Mouse (Mus musculus) gastrocnemius, adult 8-10 months (tissue): ENCODE measurements around the gene Sigmar1. TPM values are rescaled to one million over a fixed set of nuclear protein-coding genes. Genes with fewer than 3 reads are reported as not detected.

ENCODE experiments used
- DNase-seq, 2 experiments: peaks; one replicate each; pipeline ENCODE4 v3.0.0; 2022; ENCODE audit warnings: low spot score in 2 of 2
- total RNA-seq, 4 experiments: library from RNA; stranded (reverse); gene quantifications; 2 replicates each; pipeline ENCODE4 v1.2.4; 2022

Sigmar1 gene
- total RNA-seq, 4 experiments from 2014 or later = 5.9 to 8.9 (median 6.7) TPM

GRCm38 (mm10) chr4:41757321-41757720, 1.4 kb upstream of the Sigmar1 start:
- DNase-seq = no peak

DNA sequence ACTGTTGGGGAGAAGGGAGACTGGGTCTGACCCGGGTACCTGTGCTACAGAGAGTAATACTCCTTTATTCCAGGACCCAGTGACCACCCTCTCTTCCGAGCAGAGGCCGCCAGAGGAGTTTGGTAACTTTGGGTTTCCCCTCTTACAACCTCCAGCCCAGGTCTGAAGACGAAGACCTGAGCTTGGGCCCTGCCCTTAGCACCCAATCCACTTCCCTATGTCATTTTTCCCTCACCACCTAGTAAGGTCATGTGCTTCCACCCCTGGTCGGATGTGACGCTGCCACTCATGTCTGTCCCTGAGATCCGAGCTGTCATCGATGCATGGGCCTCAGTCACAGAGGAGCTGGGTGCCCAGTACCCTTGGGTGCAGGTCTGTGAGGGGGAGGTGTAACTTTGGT, 483 bp upstream of the Sigmar1 start:
- DNase-seq = no peak

GRCm38 (mm10) chr4:41754797-41755337, 1.1 kb downstream of the Sigmar1 start, which contains the start of gene Galt:
Gene Galt (plus strand): TSS chr4:41755228.
- DNase-seq = peak in 1 of 2 experiments; percentile 56

GRCm38 (mm10) chr4:41745021-41745420, 10.9 kb downstream of the Sigmar1 start:
- no peak for DNase-seq

DNA sequence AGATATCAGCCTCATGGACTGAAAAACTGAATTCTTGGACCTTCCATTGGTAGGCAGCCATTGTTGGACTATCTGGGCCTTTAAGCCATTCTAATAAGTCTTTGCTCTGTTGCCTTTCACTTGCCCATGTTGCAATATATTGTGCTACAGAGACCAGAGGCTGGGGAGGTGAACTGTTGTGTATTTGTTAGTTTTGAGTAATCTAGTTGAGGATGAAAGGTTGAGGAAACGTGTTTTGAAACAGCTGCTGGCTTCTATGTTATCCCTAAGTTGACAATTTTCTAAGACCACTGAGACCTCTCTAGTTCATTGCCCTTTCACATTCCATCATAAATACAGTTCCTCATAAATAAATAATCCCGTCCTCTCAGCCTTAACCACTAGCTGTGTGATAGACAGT, 11.8 kb downstream of the Sigmar1 start:
- no peak for DNase-seq

GRCm38 (mm10) chr4:41741158-41741560, 14.8 kb downstream of the Sigmar1 start:
- peak; percentile 90 to 91 for DNase-seq

GRCm38 (mm10) chr4:41740380-41741157, 15.4 kb downstream of the Sigmar1 start:
- DNase-seq = peak in 1 of 2 experiments; percentile 52

DNA sequence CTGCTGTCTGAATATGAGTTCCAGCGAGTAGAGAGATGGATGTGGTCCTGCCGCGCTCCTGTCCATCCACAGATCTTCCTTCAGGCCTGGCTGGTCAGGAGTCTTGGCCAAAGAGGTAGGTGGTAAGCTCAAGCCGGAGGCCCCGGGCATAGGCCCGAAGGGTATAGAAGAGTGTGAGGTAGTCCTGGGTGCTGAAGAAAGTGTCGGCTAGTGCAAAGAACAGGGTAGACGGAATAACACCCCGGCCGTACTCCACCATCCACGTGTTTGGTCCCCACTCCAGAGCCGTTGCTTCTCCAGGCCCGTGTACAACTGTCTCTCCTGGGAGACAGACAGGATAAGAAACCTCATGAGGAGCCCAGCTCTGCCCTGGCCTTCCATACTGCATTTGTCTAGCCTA, 16.7 kb downstream of the Sigmar1 start:
- DNase-seq = no peak

GRCm38 (mm10) chr4:41738256-41738603, 17.7 kb downstream of the Sigmar1 start:
- DNase-seq = no peak

DNA sequence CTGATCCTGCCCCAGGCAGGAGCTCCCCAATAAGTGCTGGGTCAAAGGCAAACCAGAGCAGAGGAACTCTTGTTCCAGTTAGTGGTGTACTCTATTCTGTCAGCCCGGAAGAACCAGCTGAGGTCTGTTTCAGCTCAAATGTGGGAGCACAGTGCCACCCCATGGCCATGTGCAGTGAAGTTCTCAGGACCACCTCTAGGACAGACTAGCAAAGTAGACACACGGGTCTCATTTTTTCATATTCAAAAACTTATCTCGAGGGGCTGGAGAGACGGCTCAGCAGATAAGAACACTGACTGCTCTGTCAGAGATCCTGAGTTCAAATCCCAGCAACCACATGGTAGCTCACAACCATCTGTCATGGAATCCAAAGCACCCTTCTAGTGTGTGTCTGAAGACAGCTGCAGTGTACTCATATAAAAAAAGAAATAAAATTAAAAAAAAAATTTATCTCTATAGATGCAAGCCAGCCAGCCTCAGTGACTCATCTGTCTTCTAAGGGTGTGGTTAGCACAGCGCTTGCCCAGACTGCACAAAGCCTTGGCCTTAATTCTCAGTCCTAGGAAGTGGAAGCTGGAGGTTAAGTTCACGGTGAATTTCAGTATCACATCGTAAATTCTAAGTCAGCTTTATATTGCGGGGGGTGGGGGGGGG, 18.2 kb downstream of the Sigmar1 start:
- DNase-seq = peak in 1 of 2 experiments; percentile 61

GRCm38 (mm10) chr4:41731052-41731765, 24.7 kb downstream of the Sigmar1 start, which contains the start of gene Arid3c:
Gene Arid3c (minus strand): TSS chr4:41731142.
- no peak for DNase-seq

- DNase-seq = no peak
Measured at GRCm38 (mm10) chr4:41726826-41727621, 28.9 kb downstream of the Sigmar1 start.

GRCm38 (mm10) chr4:41722918-41723351, 33.0 kb downstream of the Sigmar1 start, which contains the start of gene Dctn3:
Gene Dctn3 (minus strand): TSS chr4:41723170.
- DNase-seq = peak; percentile 78 to 87

DNA sequence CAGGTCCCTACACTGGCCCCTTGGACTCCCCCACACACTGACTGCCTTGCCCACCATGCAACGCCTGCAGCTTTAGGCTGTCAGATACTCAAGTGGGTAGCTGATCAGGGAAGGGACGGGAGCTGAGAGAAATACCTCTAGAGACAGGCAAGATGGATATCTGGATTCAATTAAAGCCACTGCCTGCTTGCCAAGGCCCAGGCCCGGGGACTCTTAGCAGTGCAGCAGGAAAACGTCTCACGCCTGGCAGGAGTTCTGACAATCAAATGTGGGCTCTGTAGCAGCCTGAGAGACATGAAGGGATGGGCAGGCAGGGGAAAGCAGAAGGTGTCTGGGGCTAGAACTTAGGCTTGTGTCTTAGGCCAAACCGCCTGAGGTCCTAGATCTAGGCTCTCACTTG, 39.1 kb downstream of the Sigmar1 start:
- no peak for DNase-seq

- no peak for DNase-seq
Measured at GRCm38 (mm10) chr4:41715596-41715995, 40.4 kb downstream of the Sigmar1 start.

- no peak for DNase-seq
Measured at GRCm38 (mm10) chr4:41715082-41715481, 40.9 kb downstream of the Sigmar1 start.

DNA sequence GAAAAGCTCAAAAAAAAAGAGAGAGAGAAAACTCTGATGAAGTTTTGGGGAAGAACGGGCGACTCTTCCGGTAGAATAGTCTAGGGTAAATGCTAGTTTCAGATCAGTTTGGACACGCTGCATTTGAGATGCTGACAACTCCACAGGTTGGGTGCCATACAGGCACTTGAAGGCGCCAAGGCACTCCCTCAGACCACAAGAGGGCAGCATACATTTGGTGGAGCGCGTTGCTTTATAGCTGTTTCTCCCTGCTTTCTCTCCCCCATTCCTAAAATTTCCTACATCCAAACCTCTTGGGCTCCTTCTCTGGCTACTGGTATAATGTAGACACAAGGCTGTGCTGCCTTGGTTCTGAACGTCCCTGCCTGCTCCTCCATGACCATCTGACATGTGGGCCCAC, 41.7 kb downstream of the Sigmar1 start:
- peak in 1 of 2 experiments; percentile 58 for DNase-seq

- DNase-seq = peak; percentile 72 to 79
Measured at GRCm38 (mm10) chr4:41713197-41714067, 42.5 kb downstream of the Sigmar1 start, which contains the start of gene Rpp25l. Gene Rpp25l (minus strand): TSS chr4:41713534.

DNA sequence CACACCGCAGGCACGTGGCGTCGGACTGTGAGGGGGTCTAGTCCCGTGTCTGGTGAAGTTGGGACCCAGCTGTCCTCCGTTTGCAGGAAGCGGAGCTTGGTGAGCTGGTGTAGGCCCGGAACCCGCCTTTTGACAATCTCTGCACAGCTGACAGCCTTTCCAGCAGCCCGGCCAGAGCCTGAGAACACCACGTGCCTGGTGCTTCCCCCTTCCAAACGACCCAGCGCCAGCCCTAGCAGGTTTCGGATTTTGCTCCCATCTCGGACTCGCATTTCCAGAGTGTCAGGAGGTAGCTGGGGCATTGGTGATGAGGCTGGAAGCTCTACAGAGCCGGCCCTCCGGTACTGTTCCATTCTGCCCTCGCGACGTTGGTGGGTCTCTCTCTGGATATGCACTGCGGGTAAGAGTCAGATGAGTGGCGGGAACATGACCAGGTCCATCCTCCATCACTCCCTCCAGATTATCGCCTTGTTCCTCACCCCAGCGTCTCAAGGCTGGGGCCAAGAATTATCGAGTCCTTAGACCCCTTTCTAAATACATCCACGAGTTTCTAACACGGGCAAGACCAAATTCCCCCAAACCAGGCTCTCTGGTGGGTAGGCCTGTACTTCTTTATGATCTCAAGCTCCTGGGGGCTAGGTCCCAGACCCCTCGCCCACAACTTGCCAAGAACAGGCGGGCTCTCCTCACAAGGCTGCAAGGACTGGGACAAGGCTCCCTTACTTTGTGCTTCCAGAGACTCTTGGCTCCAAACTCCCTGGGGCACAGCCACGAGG, 43.3 kb downstream of the Sigmar1 start:
- DNase-seq = peak; percentile 45 to 58
